Mouse (Mus musculus): ENCODE data around the gene Mindy1.

DNA sequence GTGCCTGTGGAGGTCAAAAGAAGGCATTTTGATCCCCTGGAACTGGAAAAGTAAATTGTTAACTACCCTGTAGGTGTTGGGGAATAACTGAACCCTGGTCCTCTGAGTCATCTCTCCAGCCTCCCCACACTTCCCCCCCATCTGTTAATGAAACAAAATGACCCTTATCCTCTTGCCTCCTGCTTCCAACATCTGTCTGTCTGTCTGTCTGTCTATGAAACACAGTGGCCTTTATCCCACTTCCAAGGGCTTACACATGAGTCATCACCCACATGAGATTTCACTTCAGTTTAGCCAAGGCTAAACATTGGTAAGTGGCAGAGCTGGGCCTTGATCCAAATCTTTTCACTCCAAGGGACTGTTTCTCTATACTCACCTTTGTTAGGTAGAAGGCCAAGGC lies 13.3 kb upstream of the Mindy1 start:
- TF ChIP-seq POLR2A (IDR thresholded peaks at IDR 0.05; ENCODE audit: low read depth, low read length) (no peak), CTCF (IDR thresholded peaks at IDR 0.05; ENCODE audit: borderline replicate concordance, insufficient read depth, low read length) (no peak)

Measured in embryonic fibroblast, embryonic 13.5 days (primary cell).